Mouse (Mus musculus): ENCODE results near the gene Cenph. TPM values are rescaled to one million over a fixed set of nuclear protein-coding genes. Genes with fewer than 3 reads are reported as not detected.

The Cenph gene
- polyA plus RNA-seq, 1 experiment from 2014 or later = 46.2 TPM

- WGBS (ENCODE audit: insufficient replicate concordance) = 79% methylated on average over 7 of the region's 7 CpGs
- Histone ChIP-seq H3K27ac (no peak overlapping the region), H3K4me1 (replicated peaks) (peaks cover 53% of the 10 kb centered on the region), H3K9ac (no peak overlapping the region), H3K9me3 (replicated peaks) (no peaks in the 10 kb centered on the region), H3K4me3 (replicated peaks) (no peak overlapping the region), H3K27me3 (no peaks in the 10 kb centered on the region), H3K4me2 (no peak overlapping the region), H3K36me3 (peaks cover 63% of the 10 kb centered on the region)
- ATAC-seq (ENCODE audit: low read depth) (no peak), DNase-seq (no peak)
These were observed 51.5 kb downstream of the Cenph start for GRCm38 (mm10) chr13:100724051-100724754.

GRCm38 (mm10) chr13:100721656-100722055 is 54.0 kb downstream of the Cenph start:
- 78% methylated on average over 5 of the region's 5 CpGs for WGBS (ENCODE audit: insufficient replicate concordance)

GRCm38 (mm10) chr13:100715467-100715866 is 60.2 kb downstream of the Cenph start:
- H3K27me3 ChIP-seq = no peaks in the 10 kb centered on the region
- ATAC-seq (ENCODE audit: low read depth) (peak; percentile 43; the same call in 1 of the 2 replicates), DNase-seq (no peak)

More at GRCm38 (mm10) chr13:100721656-100722055, 54.0 kb downstream of the Cenph start:
- no peak overlapping the region for H3K4me2 ChIP-seq
- H3K9ac ChIP-seq = no peak overlapping the region
- peaks cover 64% of the 10 kb centered on the region for H3K36me3 ChIP-seq
- H3K4me3 ChIP-seq (replicated peaks) = no peak overlapping the region
- no peaks in the 10 kb centered on the region for H3K27me3 ChIP-seq
- H3K4me1 ChIP-seq (replicated peaks) = peaks cover 30% of the 10 kb centered on the region
- no peak overlapping the region for H3K27ac ChIP-seq
- ATAC-seq (ENCODE audit: low read depth) (no peak), DNase-seq (no peak)
- no peaks in the 10 kb centered on the region for H3K9me3 ChIP-seq (replicated peaks)

More at GRCm38 (mm10) chr13:100715467-100715866, 60.2 kb downstream of the Cenph start:
- Histone ChIP-seq H3K4me1 (replicated peaks) (peaks cover 11% of the 10 kb centered on the region), H3K9me3 (replicated peaks) (no peaks in the 10 kb centered on the region), H3K4me3 (replicated peaks) (no peak overlapping the region), H3K27ac (no peak overlapping the region), H3K4me2 (no peak overlapping the region), H3K36me3 (peaks cover 78% of the 10 kb centered on the region), H3K9ac (no peak overlapping the region)
- WGBS (ENCODE audit: insufficient replicate concordance) = 44% methylated on average over 6 of the region's 6 CpGs

Other genes starting within 250 kb of the Cenph start
- 5.3 and 6.4 TPM in 2 replicates for gene Ocln, start 223.2 kb downstream of the Cenph start, polyA plus RNA-seq (2015; fragmentation: Nextera tagmentation; extraction: Ambion mirVana)
- 6.0 and 6.4 TPM in 2 replicates for gene Marveld2, start 158.9 kb downstream of the Cenph start, polyA plus RNA-seq (2015; fragmentation: Nextera tagmentation; extraction: Ambion mirVana)
- 219 and 231 TPM in 2 replicates for gene Ak6, start 124.9 kb downstream of the Cenph start, polyA plus RNA-seq (2015; fragmentation: Nextera tagmentation; extraction: Ambion mirVana)
- 15.2 and 18.6 TPM in 2 replicates for gene Rad17, start 124.8 kb downstream of the Cenph start, polyA plus RNA-seq (2015; fragmentation: Nextera tagmentation; extraction: Ambion mirVana)
- 15.9 and 16.8 TPM in 2 replicates for gene Taf9, start 124.3 kb downstream of the Cenph start, polyA plus RNA-seq (2015; fragmentation: Nextera tagmentation; extraction: Ambion mirVana)
- gene Ccdc125, start 106.2 kb downstream of the Cenph start, polyA plus RNA-seq (2015; fragmentation: Nextera tagmentation; extraction: Ambion mirVana) = 5.3 and 6.0 TPM in 2 replicates
- 49.1 and 54.9 TPM in 2 replicates for gene Cdk7, start 45.0 kb downstream of the Cenph start, polyA plus RNA-seq (2015; fragmentation: Nextera tagmentation; extraction: Ambion mirVana)
- gene Mrps36, start 31.2 kb downstream of the Cenph start, polyA plus RNA-seq (2015; fragmentation: Nextera tagmentation; extraction: Ambion mirVana) = 159 and 167 TPM in 2 replicates
- 277 and 297 TPM in 2 replicates for gene Ccnb1, start 10.7 kb upstream of the Cenph start, polyA plus RNA-seq (2015; fragmentation: Nextera tagmentation; extraction: Ambion mirVana)
- 27.0 and 34.3 TPM in 2 replicates for gene Slc30a5, start 57.5 kb upstream of the Cenph start, polyA plus RNA-seq (2015; fragmentation: Nextera tagmentation; extraction: Ambion mirVana)

Measured in liver, embryonic 13.5 days (tissue).